In the genomic region with DNA sequence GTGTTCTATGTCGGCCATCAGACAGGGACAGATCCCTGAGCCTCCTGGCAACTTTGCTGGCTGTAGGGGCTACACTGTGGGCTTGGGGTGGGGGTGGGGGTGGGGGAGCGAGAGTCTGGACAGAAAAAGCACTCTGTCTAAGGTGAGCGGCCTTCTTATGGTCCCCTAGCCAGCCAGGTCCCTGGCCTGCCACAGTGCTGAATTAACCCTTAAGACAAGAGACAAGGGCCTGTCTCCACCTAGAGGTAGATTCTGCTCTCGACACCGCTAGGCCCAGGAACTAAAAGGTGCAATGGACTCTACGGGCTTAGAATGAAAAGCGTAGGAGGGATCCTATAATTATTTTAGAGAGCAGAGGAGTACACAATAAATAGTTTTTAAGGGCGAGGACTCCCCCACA, we compare ENCODE assay signal across 8 mouse cellular contexts. TPM values are rescaled to one million over a fixed set of nuclear protein-coding genes. Genes with fewer than 3 reads are reported as not detected.
DNase-seq lines count a peak whose midpoint lies in the region; ATAC-seq and TF ChIP-seq lines count a peak whose summit lies in the region.

No protein-coding gene starts in this region.

- TF ChIP-seq CTCF in MEL (IDR thresholded peaks at IDR 0.05 in 2 of 3, conservative IDR thresholded peaks at IDR 0.05 in 1 of 3; ENCODE audit: control insufficient read depth in 1 of 3, insufficient read depth in 1 of 3, low read depth in 2 of 3, low read length in 3 of 3, poor library complexity in 1 of 3, severe bottlenecking in 1 of 3): peak in 2 of 3 experiments; percentile 65 to 66; a peak in 4 of 6 replicates

- H3K36me3 ChIP-seq in MEL (ENCODE audit: control insufficient read depth in 1 of 2, insufficient read depth in 2 of 2, low read length in 2 of 2): no peaks in the 10 kb centered on the region
- no peaks in the 10 kb centered on the region for H3K36me3 ChIP-seq in forebrain, embryonic 12.5 days (replicated peaks)
- no peaks in the 10 kb centered on the region for H3K36me3 ChIP-seq in kidney, embryonic 14.5 days (ENCODE audit: control insufficient read depth, insufficient read depth, low read length)

- no peak for TF ChIP-seq EP300 in MEL (IDR thresholded peaks at IDR 0.05; ENCODE audit: low read depth in 1 of 2, low read length in 2 of 2)

- no peak overlapping the region for H3K4me3 ChIP-seq in MEL (ENCODE audit: control insufficient read depth in 1 of 2, insufficient read depth in 1 of 2, low read depth in 2 of 2, low read length in 2 of 2)
- no peak overlapping the region for H3K4me3 ChIP-seq in forebrain, embryonic 12.5 days (replicated peaks)
- no peak overlapping the region for H3K4me3 ChIP-seq in kidney, embryonic 14.5 days (ENCODE audit: low read length)

- no peaks in the 10 kb centered on the region for H3K9me3 ChIP-seq in MEL (replicated peaks; ENCODE audit: insufficient read depth, low read length)
- H3K9me3 ChIP-seq in forebrain, embryonic 12.5 days: no peaks in the 10 kb centered on the region
- no peaks in the 10 kb centered on the region for H3K9me3 ChIP-seq in kidney, embryonic 14.5 days (ENCODE audit: control insufficient read depth, low read length)

- TF ChIP-seq POLR2A in MEL (IDR thresholded peaks at IDR 0.05; ENCODE audit: control insufficient read depth in 1 of 2, insufficient read depth in 1 of 2, low read depth in 1 of 2, low read length in 2 of 2, poor library complexity in 1 of 2): no peak

- 22% methylated on average over 8 of the region's 8 CpGs for WGBS in forebrain, embryonic 12.5 days
- WGBS in kidney, embryonic 14.5 days: 27% methylated on average over 8 of the region's 8 CpGs

- H3K79me2 ChIP-seq in MEL (ENCODE audit: control insufficient read depth, insufficient read depth, low read length, poor library complexity): no peaks in the 10 kb centered on the region

- H3K27me3 ChIP-seq in MEL (ENCODE audit: control insufficient read depth in 1 of 2, insufficient read depth in 2 of 2, low read length in 2 of 2): no peaks in the 10 kb centered on the region
- H3K27me3 ChIP-seq in forebrain, embryonic 12.5 days: no peaks in the 10 kb centered on the region
- no peaks in the 10 kb centered on the region for H3K27me3 ChIP-seq in kidney, embryonic 14.5 days (ENCODE audit: control insufficient read depth, insufficient read depth, low read length)

- peak; percentile 66 for ATAC-seq in frontal cortex, adult (ENCODE audit: low TSS enrichment)
- ATAC-seq in forebrain, embryonic 12.5 days (ENCODE audit: low FRiP score): peak; percentile 78
- peak; percentile 68 for ATAC-seq in kidney, embryonic 14.5 days (ENCODE audit: low FRiP score, low TSS enrichment)

- no peak overlapping the region for H3K9ac ChIP-seq in MEL (ENCODE audit: control insufficient read depth, low read depth, low read length, poor library complexity, severe bottlenecking)
- no peak overlapping the region for H3K9ac ChIP-seq in forebrain, embryonic 12.5 days
- H3K9ac ChIP-seq in kidney, embryonic 14.5 days (ENCODE audit: low read depth, low read length): no peak overlapping the region

- peak; percentile 66 for TF ChIP-seq RAD21 in MEL (IDR thresholded peaks at IDR 0.05; ENCODE audit: low read depth, low read length)

- H3K4me2 ChIP-seq in forebrain, embryonic 12.5 days: no peak overlapping the region
- H3K4me2 ChIP-seq in kidney, embryonic 14.5 days (replicated peaks; ENCODE audit: low read depth, low read length): no peak overlapping the region

- no peak overlapping the region for H3K27ac ChIP-seq in MEL (ENCODE audit: control insufficient read depth, low read depth, low read length)
- 0 out of 2 replicates have a peak overlapping the region, but pooled peaks have one; percentile 32 for H3K27ac ChIP-seq in forebrain, embryonic 12.5 days
- no peak overlapping the region for H3K27ac ChIP-seq in kidney, embryonic 14.5 days (ENCODE audit: low read depth, low read length)

- DNase-seq in frontal cortex, postnatal 14 days (ENCODE audit: low spot score in 2 of 2): no peak
- peak; percentile 32 for DNase-seq in MEL (ENCODE audit: low read depth, low spot score)
- peak; percentile 25 for DNase-seq in lung, postnatal 10 days
- DNase-seq in thymus, postnatal 10 days (ENCODE audit: low spot score in 2 of 2): peak; percentile 58 to 74
- no peak for DNase-seq in left cerebral cortex, adult 18-20 months (ENCODE audit: low spot score in 2 of 2)

- no peaks in the 10 kb centered on the region for H3K4me1 ChIP-seq in MEL (ENCODE audit: control insufficient read depth in 1 of 2, insufficient read depth in 2 of 2, low read length in 2 of 2)
- H3K4me1 ChIP-seq in forebrain, embryonic 12.5 days: peaks cover 8% of the 10 kb centered on the region
- H3K4me1 ChIP-seq in kidney, embryonic 14.5 days (ENCODE audit: control insufficient read depth, insufficient read depth, low read length): no peaks in the 10 kb centered on the region

TF ChIP-seq in MEL, 35 proteins besides CTCF, POLR2A, EP300 and RAD21:
- TF ChIP-seq ZC3H11A (IDR thresholded peaks at IDR 0.05; ENCODE audit: low read depth, low read length) (peak; percentile 61), MAFK (IDR thresholded peaks at IDR 0.05; ENCODE audit: borderline replicate concordance, low read depth, low read length) (no peak), SMC3 (IDR thresholded peaks at IDR 0.05; ENCODE audit: low read depth, low read length) (peak; percentile 67), CHD2 (IDR thresholded peaks at IDR 0.05; ENCODE audit: low read length) (no peak)

RNA-seq across cellular contexts. Expression of gene Rgcc, which starts 19.7 kb away (rescaled TPM):
- 0.85 and 1.2 TPM in 2 replicates for total RNA-seq in MEL (2012; rRNA removed)
- 1 to 10 TPM in 1 of 2 experiments, not detected in 1; 1.8 TPM for polyA plus RNA-seq in MEL (2012; ENCODE audit: insufficient read depth in 1 of 2, insufficient read length in 2 of 2, low read depth in 1 of 2, low replicate concordance in 2 of 2, missing spikeins in 1 of 2)
- 70.2 and 86.8 TPM in 2 replicates for polyA plus RNA-seq in forebrain, embryonic 12.5 days (2016; fragmentation: Nextera tagmentation; extraction: Ambion mirVana)
- polyA plus RNA-seq in kidney, embryonic 14.5 days (2014; fragmentation: Nextera tagmentation; extraction: Ambion mirVana): 22.7 and 26.0 TPM in 2 replicates
- 10 to 100 TPM; 29.7 to 33.7 TPM for total RNA-seq in left cerebral cortex, adult 18-20 months (2021)

Comparison
In these comparisons a context has a peak if more than half of its experiments do, and no peak if none do; other contexts are left out.
1. DNase-seq: peak in MEL (single experiment), lung, postnatal 10 days (single experiment) and thymus, postnatal 10 days (2 of 2); none in frontal cortex, postnatal 14 days (0 of 2) and left cerebral cortex, adult 18-20 months (0 of 2).
2. Peak in every context shown above with its lines, with median percentiles within 50 percentile points of each other: ATAC-seq.